Mouse (Mus musculus) limb, embryonic 11.5 days (tissue): Measurements from ENCODE around the gene Urm1. TPM values are rescaled to one million over a fixed set of nuclear protein-coding genes. Genes with fewer than 3 reads are reported as not detected.

Source experiments
- ATAC-seq: fragments of 200-750 bp; cut with Nextera tagmentation; 2 replicates; pipeline ENCODE4 v1.8.0; 2017; ENCODE audit warnings: low read depth; ENCODE audit not compliant: insufficient number of reproducible peaks, low FRiP score, low TSS enrichment
- DNase-seq: peaks from one replicate; pipeline ENCODE4 v3.0.0-alpha.2; 2015; ENCODE audit warnings: low spot score
- H3K27ac ChIP-seq: fragments of 300-500 bp; sonication (generic); replicated peaks from 2 replicates; pipeline ENCODE4 v1.5.1; 2014; ENCODE audit warnings: low read depth, mild to moderate bottlenecking, low read length
- H3K27me3 ChIP-seq: fragments of 300-500 bp; sonication (generic); 2 replicates; pipeline ENCODE4 v1.6.1; 2014; ENCODE audit warnings: mild to moderate bottlenecking, low read length, mixed read lengths; ENCODE audit not compliant: control insufficient read depth, insufficient read depth
- H3K36me3 ChIP-seq: fragments of 300-500 bp; sonication (generic); 2 replicates; pipeline ENCODE4 v1.6.1; 2014; ENCODE audit warnings: mild to moderate bottlenecking, low read length, moderate library complexity, mixed read lengths; ENCODE audit not compliant: control insufficient read depth, insufficient read depth
- H3K4me1 ChIP-seq: fragments of 300-500 bp; sonication (generic); 2 replicates; pipeline ENCODE4 v1.6.1; 2014; ENCODE audit warnings: low read length, mixed read lengths; ENCODE audit not compliant: control insufficient read depth, insufficient read depth
- H3K4me2 ChIP-seq: fragments of 300-500 bp; sonication (generic); 2 replicates; pipeline ENCODE4 v1.6.1; 2014; ENCODE audit warnings: low read depth, mild to moderate bottlenecking, moderate library complexity; ENCODE audit not compliant: severe bottlenecking
- H3K4me3 ChIP-seq: fragments of 300-500 bp; sonication (generic); 2 replicates; pipeline ENCODE4 v1.5.1; 2014; ENCODE audit warnings: low read depth, low read length
- H3K9ac ChIP-seq: fragments of 300-500 bp; sonication (generic); 2 replicates; pipeline ENCODE4 v1.6.1; 2014; ENCODE audit warnings: mild to moderate bottlenecking, low read length
- H3K9me3 ChIP-seq: fragments of 300-500 bp; sonication (generic); 2 replicates; pipeline ENCODE4 v1.6.1; 2016; ENCODE audit warnings: low read length; ENCODE audit not compliant: control insufficient read depth
- WGBS: fragments of 180-500 bp; shearing (Covaris S2); extraction: QIAGEN DNeasy Blood & Tissue Kit; methylation state at CpG from one replicate; pipeline ENCODE4 v1.1.7; 2014; 5-methylcytosine and 5-hydroxymethylcytosine counted together
- polyA plus RNA-seq: library from polyadenylated mRNA; unstranded; fragments of >200 nt; fragmentation: Nextera tagmentation; extraction: Ambion mirVana; gene quantifications from 2 replicates; pipeline ENCODE4 v1.2.1, GENCODE M21; 2014

Gene Urm1
- polyA plus RNA-seq, 1 experiment from 2014 or later, result 26.0 TPM

GRCm38 (mm10) chr2:29868949-29869645, 49.2 kb downstream of the Urm1 start, which contains the start of gene Cercam:
TSS of gene Cercam (plus strand) at chr2:29869164.
- under 1% methylated on average over 34 of the region's 44 CpGs for WGBS
- Histone ChIP-seq H3K27me3 (no peaks in the 10 kb centered on the region), H3K9me3 (no peaks in the 10 kb centered on the region)

DNA sequence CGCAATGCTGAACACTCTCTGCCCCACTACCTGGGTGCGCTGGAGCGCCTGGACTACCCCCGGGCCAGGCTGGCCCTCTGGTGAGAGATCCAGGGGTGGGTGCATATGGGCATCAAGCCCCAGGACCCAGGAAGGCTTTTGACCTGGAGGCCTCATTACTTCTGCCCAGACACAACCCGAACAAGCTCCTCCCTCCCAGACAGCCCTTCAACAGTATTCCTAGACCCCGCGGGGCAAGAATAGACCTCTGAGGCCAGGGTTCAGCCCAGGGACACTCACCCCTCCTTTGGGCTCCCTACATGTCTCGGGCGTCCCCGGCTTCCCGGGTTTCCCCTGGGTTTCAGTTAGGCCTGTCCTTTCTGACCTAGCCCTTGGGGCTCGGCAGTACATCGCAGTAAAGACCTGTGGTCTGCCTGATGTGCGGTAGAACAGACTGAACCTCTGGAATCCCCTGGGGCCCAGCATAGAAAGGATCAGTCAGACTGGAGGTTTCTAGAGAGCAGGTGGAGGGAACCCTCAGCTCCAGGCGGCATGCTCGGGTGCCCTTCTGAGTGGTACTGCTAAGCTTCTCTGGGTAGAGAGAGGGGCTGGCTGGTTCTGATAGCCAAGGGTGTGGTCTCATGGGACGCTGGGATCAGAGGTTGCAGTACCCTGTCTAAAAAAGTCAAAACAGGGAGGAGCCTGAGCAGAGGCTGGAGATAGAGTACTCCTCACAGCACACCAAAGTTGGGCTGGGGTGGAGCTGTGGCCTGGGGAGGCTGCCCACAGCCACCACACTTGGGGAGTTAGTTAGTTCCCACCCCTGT, 50.0 kb downstream of the Urm1 start:
- ATAC-seq (peak; percentile 51), DNase-seq (peak; percentile 52)
- no peaks in the 10 kb centered on the region for H3K9me3 ChIP-seq
- H3K4me1 ChIP-seq, result 0 out of 2 replicates have a peak, but pooled peaks cover 5% of the 10 kb centered on the region
- no peaks in the 10 kb centered on the region for H3K36me3 ChIP-seq
- WGBS, result 4% methylated on average over 17 of the region's 17 CpGs
- no peaks in the 10 kb centered on the region for H3K27me3 ChIP-seq
- peak overlapping the region; percentile 58 for H3K9ac ChIP-seq
- peak overlapping the region; percentile 49 for H3K4me3 ChIP-seq
- H3K27ac ChIP-seq, result peak overlapping the region; percentile 42; the same call in 1 of the 2 replicates
- peak overlapping the region; percentile 85 for H3K4me2 ChIP-seq

More at GRCm38 (mm10) chr2:29868949-29869645, 49.2 kb downstream of the Urm1 start, which contains the start of gene Cercam:
- H3K27ac ChIP-seq, result peak within 1 kb of the TSS; percentile 42; the same call in 1 of the 2 replicates
- ATAC-seq (peak; percentile 88), DNase-seq (peak; percentile 89)
- no peaks in the 10 kb centered on the region for H3K36me3 ChIP-seq
- H3K9ac ChIP-seq, result peak within 1 kb of the TSS; percentile 58
- 0 out of 2 replicates have a peak, but pooled peaks cover 5% of the 10 kb centered on the region for H3K4me1 ChIP-seq
- H3K4me2 ChIP-seq, result peak within 1 kb of the TSS; percentile 85
- H3K4me3 ChIP-seq, result peak within 1 kb of the TSS; percentile 49

DNA sequence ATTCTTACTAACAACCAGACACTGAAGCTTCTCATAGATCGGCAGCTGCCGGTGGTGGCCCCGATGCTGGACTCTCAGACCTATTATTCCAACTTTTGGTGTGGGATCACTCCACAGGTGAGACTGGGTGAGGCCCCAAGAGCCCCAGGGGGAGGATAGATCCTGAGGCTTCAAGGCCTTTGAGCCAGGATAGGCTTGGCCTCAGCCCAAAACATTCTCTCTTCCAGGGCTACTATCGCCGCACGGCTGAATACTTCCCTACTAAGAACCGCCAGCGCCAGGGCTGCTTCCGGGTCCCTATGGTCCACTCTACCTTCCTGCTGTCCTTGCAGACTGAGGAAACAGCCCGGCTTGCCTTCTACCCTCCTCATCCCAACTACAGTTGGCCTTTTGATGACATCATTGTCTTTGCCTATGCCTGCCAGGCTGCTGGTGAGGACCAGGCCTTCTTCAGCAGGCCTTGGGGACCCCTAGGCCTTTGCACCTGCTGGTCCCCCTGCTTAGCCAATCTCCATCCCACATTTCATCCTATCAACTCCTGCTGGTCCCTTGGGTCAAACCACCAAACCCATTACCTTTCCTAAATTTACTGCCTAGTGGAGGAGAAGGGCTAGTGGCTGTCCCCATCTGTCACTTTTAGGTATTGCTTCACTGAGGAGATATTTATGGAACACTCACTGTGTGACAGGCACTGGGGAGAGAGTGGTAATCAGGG, 52.9 kb downstream of the Urm1 start:
- H3K9me3 ChIP-seq, result no peaks in the 10 kb centered on the region
- no peak for DNase-seq
- H3K4me2 ChIP-seq, result no peak overlapping the region
- no peak overlapping the region for H3K4me3 ChIP-seq
- WGBS, result 92% methylated on average over 10 of the region's 10 CpGs
- no peak overlapping the region for H3K9ac ChIP-seq
- no peak overlapping the region for H3K27ac ChIP-seq
- 0 out of 2 replicates have a peak, but pooled peaks cover 5% of the 10 kb centered on the region for H3K4me1 ChIP-seq
- no peaks in the 10 kb centered on the region for H3K36me3 ChIP-seq
- ATAC-seq, result no peak
- H3K27me3 ChIP-seq, result no peaks in the 10 kb centered on the region

- no peaks in the 10 kb centered on the region for H3K27me3 ChIP-seq
- H3K4me3 ChIP-seq, result no peak overlapping the region
- H3K4me2 ChIP-seq, result no peak overlapping the region
- ATAC-seq (no peak), DNase-seq (no peak)
- no peak overlapping the region for H3K27ac ChIP-seq
- no peaks in the 10 kb centered on the region for H3K9me3 ChIP-seq
- H3K4me1 ChIP-seq, result 0 out of 2 replicates have a peak, but pooled peaks cover 5% of the 10 kb centered on the region
- 88% methylated on average over 4 of the region's 4 CpGs for WGBS
- H3K36me3 ChIP-seq, result no peaks in the 10 kb centered on the region; the same call in 1 of the 2 replicates
- no peak overlapping the region for H3K9ac ChIP-seq
Observed at GRCm38 (mm10) chr2:29873801-29874200, 53.9 kb downstream of the Urm1 start.

DNA sequence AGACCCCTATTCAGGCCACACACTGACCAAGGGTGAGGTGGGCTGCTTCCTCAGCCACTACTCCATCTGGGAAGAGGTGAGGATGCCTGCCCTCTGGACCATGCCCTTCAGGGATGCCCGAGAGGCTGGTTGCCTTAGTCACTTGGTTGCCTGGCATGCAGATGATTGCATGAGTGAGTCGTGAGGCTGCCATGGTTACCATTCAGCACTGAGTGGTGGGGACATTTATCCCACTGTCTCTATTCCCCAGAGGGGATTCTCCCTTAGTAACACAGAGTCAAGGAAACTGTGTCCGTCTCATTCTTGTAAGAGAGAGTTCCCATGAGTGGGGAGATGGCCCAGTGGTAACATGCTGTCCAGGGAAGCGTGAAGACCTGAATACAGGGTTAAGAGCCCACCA, 58.2 kb downstream of the Urm1 start:
- no peak overlapping the region for H3K27ac ChIP-seq
- no peak for ATAC-seq
- no peaks in the 10 kb centered on the region; the same call in 1 of the 2 replicates for H3K36me3 ChIP-seq
- H3K9ac ChIP-seq, result no peak overlapping the region
- no peaks in the 10 kb centered on the region for H3K27me3 ChIP-seq
- H3K4me1 ChIP-seq, result no peaks in the 10 kb centered on the region
- no peaks in the 10 kb centered on the region for H3K9me3 ChIP-seq
- no peak overlapping the region for H3K4me2 ChIP-seq
- DNase-seq, result no peak
- H3K4me3 ChIP-seq, result no peak overlapping the region
- 83% methylated on average over 4 of the region's 4 CpGs for WGBS

DNA sequence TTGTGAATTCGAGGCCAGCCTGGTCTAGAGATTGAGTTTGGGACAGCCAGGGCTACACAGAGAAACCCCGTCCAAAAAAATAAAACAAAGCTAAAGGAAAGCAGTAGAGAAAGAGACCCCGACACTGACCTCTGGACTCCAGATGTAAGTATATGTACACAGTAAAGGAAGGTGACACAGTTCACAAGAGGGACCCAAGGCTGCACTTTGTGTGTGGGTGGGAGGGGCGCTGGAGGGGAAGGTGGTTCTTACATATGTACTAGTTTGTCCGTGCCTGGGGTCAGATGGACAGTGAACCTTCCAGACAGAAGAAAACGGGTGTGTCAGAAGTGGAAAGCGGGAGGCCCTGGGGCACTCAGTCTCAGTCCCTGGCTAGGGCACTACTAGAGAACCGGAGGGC, 59.3 kb downstream of the Urm1 start:
- no peak for ATAC-seq
- no peaks in the 10 kb centered on the region for H3K4me1 ChIP-seq
- H3K36me3 ChIP-seq, result no peaks in the 10 kb centered on the region; the same call in 1 of the 2 replicates
- H3K27ac ChIP-seq, result no peak overlapping the region
- no peak overlapping the region for H3K4me2 ChIP-seq
- no peaks in the 10 kb centered on the region for H3K9me3 ChIP-seq
- no peak for DNase-seq
- H3K4me3 ChIP-seq, result no peak overlapping the region
- H3K9ac ChIP-seq, result no peak overlapping the region
- WGBS, result 71% methylated on average over 8 of the region's 8 CpGs
- H3K27me3 ChIP-seq, result no peaks in the 10 kb centered on the region

- no peak overlapping the region for H3K27ac ChIP-seq
- H3K9me3 ChIP-seq, result no peaks in the 10 kb centered on the region
- no peak for ATAC-seq
- no peaks in the 10 kb centered on the region; the same call in 1 of the 2 replicates for H3K36me3 ChIP-seq
- no peaks in the 10 kb centered on the region for H3K4me1 ChIP-seq
- no peaks in the 10 kb centered on the region for H3K27me3 ChIP-seq
- DNase-seq, result no peak
- WGBS, result 65% methylated on average over 17 of the region's 17 CpGs
- no peak overlapping the region for H3K9ac ChIP-seq
- no peak overlapping the region for H3K4me2 ChIP-seq
- no peak overlapping the region for H3K4me3 ChIP-seq
Observed at GRCm38 (mm10) chr2:29879964-29880830, 60.3 kb downstream of the Urm1 start.
